Mouse (Mus musculus) limb, embryonic 14.5 days (tissue): Measurements from ENCODE around the gene Ank3. TPM values are rescaled to one million over a fixed set of nuclear protein-coding genes. Genes with fewer than 3 reads are reported as not detected.

ENCODE experiments used
- ATAC-seq: fragments of 200-750 bp; cut with Nextera tagmentation; 2 replicates; pipeline ENCODE4 v1.8.0; 2017; ENCODE audit warnings: low read depth, moderate number of reproducible peaks, moderate TSS enrichment; ENCODE audit not compliant: low FRiP score
- DNase-seq: peaks from one replicate; pipeline ENCODE4 v3.0.0-alpha.2; 2015; ENCODE audit warnings: low spot score
- H3K27ac ChIP-seq: fragments of 300-500 bp; sonication (generic); replicated peaks from 2 replicates; pipeline ENCODE4 v1.5.1; 2014; ENCODE audit warnings: low read depth, mild to moderate bottlenecking, low read length, moderate library complexity, mixed read lengths
- H3K27me3 ChIP-seq: fragments of 300-500 bp; sonication (generic); 2 replicates; pipeline ENCODE4 v1.6.1; 2014; ENCODE audit warnings: low read length, mixed read lengths; ENCODE audit not compliant: control insufficient read depth, insufficient read depth
- H3K36me3 ChIP-seq: fragments of 300-500 bp; sonication (generic); 2 replicates; pipeline ENCODE4 v1.6.1; 2014; ENCODE audit warnings: mild to moderate bottlenecking, low read length, moderate library complexity, mixed read lengths; ENCODE audit not compliant: control insufficient read depth, insufficient read depth
- H3K4me1 ChIP-seq: fragments of 300-500 bp; sonication (generic); 2 replicates; pipeline ENCODE4 v1.6.1; 2014; ENCODE audit warnings: antibody characterized with exemption, low read length, mixed read lengths; ENCODE audit not compliant: control insufficient read depth, insufficient read depth
- H3K4me2 ChIP-seq: fragments of 300-500 bp; sonication (generic); replicated peaks from 2 replicates; pipeline ENCODE4 v1.6.1; 2014; ENCODE audit warnings: low read depth, mild to moderate bottlenecking, low read length, moderate library complexity; ENCODE audit not compliant: severe bottlenecking
- H3K4me3 ChIP-seq: fragments of 300-500 bp; sonication (generic); replicated peaks from 2 replicates; pipeline ENCODE4 v1.5.1; 2014; ENCODE audit warnings: low read length
- H3K9ac ChIP-seq: fragments of 300-500 bp; sonication (generic); 2 replicates; pipeline ENCODE4 v1.6.1; 2014; ENCODE audit warnings: mild to moderate bottlenecking, low read depth, low read length, moderate library complexity; ENCODE audit not compliant: severe bottlenecking
- H3K9me3 ChIP-seq: fragments of 300-500 bp; sonication (generic); 2 replicates; pipeline ENCODE4 v1.6.1; 2016; ENCODE audit warnings: low read length; ENCODE audit not compliant: control insufficient read depth
- POLR2A ChIP-seq: fragments of 200-500 bp; IDR thresholded peaks from 2 replicates; pipeline ENCODE4 v1.8.0; 2012; ENCODE audit warnings: inconsistent platforms, mild to moderate bottlenecking, moderate library complexity, borderline replicate concordance; ENCODE audit not compliant: insufficient read depth, insufficient read length; ENCODE audit errors: extremely low read depth
- whole genome bisulfite sequencing: fragments of 180-500 bp; shearing (Covaris S2); extraction: QIAGEN DNeasy Blood & Tissue Kit; methylation state at CpG from one replicate; pipeline ENCODE4 v1.1.7; 2014; 5-methylcytosine and 5-hydroxymethylcytosine counted together
- polyA plus RNA-seq, 2 experiments: library from polyadenylated mRNA; depleted of rRNA in 1 of 2; stranded (reverse) in 1 of 2; unstranded in 1 of 2; fragments of >200 nt; fragmentation: Nextera tagmentation in 1 of 2; extraction: Ambion mirVana in 1 of 2; gene quantifications; 2 replicates each; pipeline versions ENCODE4 v1.2.1 to v1.2.3; 2012 to 2014

The Ank3 gene
- polyA plus RNA-seq, 2 experiments, result 14.8 to 25.2 TPM

DNA sequence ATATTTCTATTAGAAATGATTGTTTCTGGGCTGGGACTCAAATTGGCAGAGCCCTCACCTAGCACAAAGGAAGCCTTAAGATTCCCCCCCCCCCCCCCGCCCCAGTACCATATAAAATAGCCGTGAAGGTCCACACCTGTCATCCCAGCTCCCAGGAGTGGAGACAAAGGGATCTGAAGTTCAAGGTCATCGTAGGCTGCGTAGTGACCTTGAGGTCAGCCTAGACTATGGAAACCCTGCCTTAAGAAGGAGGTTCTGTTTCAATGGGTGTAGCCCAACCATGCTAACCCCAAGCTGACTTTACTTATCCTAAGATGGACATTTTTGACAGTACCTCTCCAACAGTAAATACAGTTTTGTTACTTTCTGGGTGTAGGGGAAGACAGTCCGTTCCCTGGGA lies 170.4 kb downstream of the Ank3 start:
- no peaks in the 10 kb centered on the region for H3K36me3 ChIP-seq
- no peak overlapping the region for H3K4me3 ChIP-seq
- DNase-seq (no peak), ATAC-seq (no peak)
- TF ChIP-seq POLR2A, result no peak
- H3K27ac ChIP-seq, result no peak overlapping the region
- H3K9me3 ChIP-seq, result no peaks in the 10 kb centered on the region
- no peak overlapping the region for H3K4me2 ChIP-seq
- H3K4me1 ChIP-seq, result peaks cover 16% of the 10 kb centered on the region
- WGBS, result 69% methylated on average over 5 of the region's 5 CpGs
- H3K27me3 ChIP-seq, result peaks cover 10% of the 10 kb centered on the region
- H3K9ac ChIP-seq, result no peak overlapping the region

DNA sequence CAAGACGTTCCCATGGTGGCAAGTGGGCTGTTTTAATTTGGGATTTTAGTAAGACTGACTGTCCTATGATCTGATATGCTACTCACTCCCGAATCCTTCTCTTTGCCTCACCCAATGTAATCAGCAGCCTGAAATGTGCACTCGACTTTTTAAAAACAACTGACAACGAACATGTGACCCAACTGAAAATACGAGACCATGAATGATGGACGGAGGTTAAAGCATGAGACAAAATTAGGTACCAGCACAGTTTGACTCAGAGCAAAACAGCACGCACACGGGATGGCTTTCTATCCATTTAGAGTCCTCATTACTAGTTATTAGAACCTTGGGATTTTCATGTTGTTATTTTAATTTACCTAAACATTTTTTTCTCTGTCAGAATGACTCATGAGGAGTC lies 171.2 kb downstream of the Ank3 start:
- ATAC-seq (no peak), DNase-seq (no peak)

DNA sequence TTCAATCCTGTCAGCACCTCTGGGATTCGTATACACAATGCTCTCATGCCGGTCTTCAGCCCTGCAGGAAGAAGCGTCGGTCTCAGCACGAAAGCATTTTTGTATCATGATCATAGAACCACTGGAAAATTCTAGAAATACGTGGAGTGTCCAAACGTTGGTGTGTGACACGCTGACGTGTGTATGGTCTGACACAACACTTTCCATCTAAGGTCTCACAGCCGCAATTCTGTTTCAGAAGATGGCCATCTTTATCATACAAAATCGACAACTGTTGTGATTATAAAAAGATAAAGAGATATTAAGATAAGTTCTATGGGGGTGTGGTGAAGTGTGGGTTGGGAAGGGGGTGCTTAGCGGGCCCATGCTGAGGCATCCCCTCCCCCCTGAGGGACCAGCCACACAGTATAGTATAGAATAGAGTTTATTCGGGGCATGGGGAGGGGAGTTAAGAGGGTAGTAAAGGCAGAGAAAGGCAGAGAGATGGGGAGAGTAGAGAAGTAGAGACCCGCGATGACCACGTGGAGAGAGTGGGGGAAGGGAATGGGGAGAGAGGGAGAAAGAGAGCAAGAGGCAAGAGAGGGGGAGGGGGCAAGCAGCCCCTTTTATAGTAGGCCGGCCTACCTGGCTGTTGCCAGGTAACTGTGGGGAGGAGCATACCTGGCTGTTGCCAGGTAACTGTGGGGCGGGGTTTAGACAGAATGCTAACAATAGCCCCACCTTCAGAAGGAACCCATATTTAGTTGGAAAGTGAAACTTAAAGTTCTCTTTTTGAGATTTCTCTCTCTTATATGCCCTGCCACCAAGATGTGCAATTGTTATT lies 172.1 kb downstream of the Ank3 start:
- DNase-seq (peak; percentile 39), ATAC-seq (no peak)
- 38% methylated on average over 18 of the region's 18 CpGs for WGBS
- H3K9me3 ChIP-seq, result no peaks in the 10 kb centered on the region
- H3K9ac ChIP-seq, result no peak overlapping the region
- H3K4me1 ChIP-seq, result peaks cover 20% of the 10 kb centered on the region
- peaks cover 10% of the 10 kb centered on the region for H3K27me3 ChIP-seq
- H3K4me2 ChIP-seq, result peak overlapping the region; percentile 55
- H3K36me3 ChIP-seq, result no peaks in the 10 kb centered on the region
- TF ChIP-seq POLR2A, result no peak
- no peak overlapping the region for H3K27ac ChIP-seq
- H3K4me3 ChIP-seq, result peak overlapping the region; percentile 22

More for the DNA sequence above, 171.2 kb downstream of the Ank3 start:
- peaks cover 20% of the 10 kb centered on the region for H3K4me1 ChIP-seq
- TF ChIP-seq POLR2A, result no peak
- H3K36me3 ChIP-seq, result no peaks in the 10 kb centered on the region
- H3K27ac ChIP-seq, result no peak overlapping the region
- H3K27me3 ChIP-seq, result peaks cover 10% of the 10 kb centered on the region
- H3K9me3 ChIP-seq, result no peaks in the 10 kb centered on the region
- no peak overlapping the region for H3K4me3 ChIP-seq
- WGBS, result 37% methylated on average over 8 of the region's 8 CpGs
- H3K4me2 ChIP-seq, result no peak overlapping the region
- no peak overlapping the region for H3K9ac ChIP-seq

DNA sequence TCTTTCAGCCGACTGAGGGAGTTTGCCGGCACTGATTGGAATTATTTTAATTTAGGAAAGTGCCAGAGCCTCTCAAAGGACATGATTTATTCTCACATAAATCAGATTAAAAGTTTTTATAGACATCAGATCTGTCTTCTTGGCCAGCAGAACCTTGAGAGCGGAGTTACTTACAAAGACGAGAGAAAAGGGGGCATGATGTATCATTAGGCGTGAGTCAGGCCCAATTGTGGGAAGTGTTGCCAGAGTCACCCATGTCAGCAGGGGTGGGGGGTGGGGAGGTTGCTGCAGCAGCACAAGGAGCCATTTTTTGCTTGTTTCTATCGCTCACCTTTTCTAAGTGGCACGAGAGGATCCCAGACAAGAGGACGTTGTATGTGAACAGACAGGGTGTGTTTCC lies 172.8 kb downstream of the Ank3 start:
- Histone ChIP-seq H3K4me2 (peak overlapping the region; percentile 55), H3K27me3 (peaks cover 10% of the 10 kb centered on the region), H3K27ac (no peak overlapping the region), H3K9me3 (no peaks in the 10 kb centered on the region), H3K36me3 (no peaks in the 10 kb centered on the region), H3K9ac (0 out of 2 replicates have a peak overlapping the region, but pooled peaks have one; percentile 18), H3K4me1 (peaks cover 20% of the 10 kb centered on the region), H3K4me3 (peak overlapping the region; percentile 22)
- DNase-seq (no peak), ATAC-seq (no peak)
- 1% methylated on average over 8 of the region's 8 CpGs for WGBS
- no peak for TF ChIP-seq POLR2A

DNA sequence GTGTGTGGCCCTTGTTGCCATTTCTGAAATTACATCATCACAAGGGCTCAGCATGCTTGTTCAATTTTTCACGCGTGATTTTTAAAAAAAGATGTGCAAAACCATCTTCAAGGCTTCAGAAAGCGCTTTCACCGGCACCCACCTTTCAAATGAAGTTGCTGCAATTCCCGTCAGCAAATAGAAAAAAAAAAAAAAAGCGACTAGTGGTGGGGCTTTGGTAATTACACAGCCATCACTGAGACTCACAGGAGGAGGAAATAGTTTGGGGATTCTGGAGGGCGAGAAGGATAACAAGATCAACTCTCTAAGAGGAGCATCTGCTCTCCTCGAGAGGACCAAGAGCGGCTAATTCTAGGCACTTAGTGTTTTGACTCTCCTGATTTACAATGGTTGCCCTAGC lies 173.4 kb downstream of the Ank3 start:
- H3K4me2 ChIP-seq, result peak overlapping the region; percentile 55
- peaks cover 10% of the 10 kb centered on the region for H3K27me3 ChIP-seq
- WGBS, result 1% methylated on average over 9 of the region's 9 CpGs
- peaks cover 22% of the 10 kb centered on the region for H3K4me1 ChIP-seq
- no peaks in the 10 kb centered on the region for H3K9me3 ChIP-seq
- no peaks in the 10 kb centered on the region for H3K36me3 ChIP-seq
- ATAC-seq (no peak), DNase-seq (no peak)
- H3K4me3 ChIP-seq, result peak overlapping the region; percentile 22
- H3K27ac ChIP-seq, result no peak overlapping the region
- TF ChIP-seq POLR2A, result no peak
- H3K9ac ChIP-seq, result 0 out of 2 replicates have a peak overlapping the region, but pooled peaks have one; percentile 18
